Mouse (Mus musculus) hindbrain, postnatal 0 days (tissue): ENCODE measurements around the gene Aifm3. TPM values are rescaled to one million over a fixed set of nuclear protein-coding genes. Genes with fewer than 3 reads are reported as not detected.
A peak's percentile ranks its signal among the peaks of the same experiment; 100 is the strongest.
"Not testable (repeated sequence)": the region's sequence is repeated elsewhere in the genome, so short reads cannot be mapped to it uniquely, and the experiment has no call there.

Experiments
- ATAC-seq: fragments of 200-750 bp; cut with Nextera tagmentation; 2 replicates; pipeline ENCODE4 v1.8.0; 2017; ENCODE audit warnings: mild to moderate bottlenecking, moderate TSS enrichment, moderate library complexity
- DNase-seq: peaks from one replicate; pipeline ENCODE4 v3.0.0-alpha.2; 2015; ENCODE audit warnings: low spot score
- H3K27ac ChIP-seq: fragments of 300-500 bp; sonication (generic); 2 replicates; pipeline ENCODE4 v1.5.1; 2014; ENCODE audit warnings: mild to moderate bottlenecking
- H3K27me3 ChIP-seq: fragments of 300-500 bp; sonication (generic); 2 replicates; pipeline ENCODE4 v1.6.1; 2014; ENCODE audit warnings: low read length, mixed read lengths; ENCODE audit not compliant: insufficient read depth
- H3K36me3 ChIP-seq: fragments of 300-500 bp; sonication (generic); 2 replicates; pipeline ENCODE4 v1.6.1; 2014; ENCODE audit warnings: low read length, mixed read lengths; ENCODE audit not compliant: insufficient read depth
- H3K4me1 ChIP-seq: fragments of 300-500 bp; sonication (generic); 2 replicates; pipeline ENCODE4 v1.6.1; 2014; ENCODE audit warnings: antibody characterized with exemption, low read length, mixed read lengths; ENCODE audit not compliant: insufficient read depth
- H3K4me2 ChIP-seq: fragments of 300-500 bp; sonication (generic); 2 replicates; pipeline ENCODE4 v1.6.1; 2014; ENCODE audit warnings: low read depth, mild to moderate bottlenecking, low read length, moderate library complexity, mixed read lengths
- H3K4me3 ChIP-seq: fragments of 300-500 bp; sonication (generic); 2 replicates; pipeline ENCODE4 v1.5.1; 2014; ENCODE audit warnings: low read length
- H3K9ac ChIP-seq: fragments of 300-500 bp; sonication (generic); replicated peaks from 2 replicates; pipeline ENCODE4 v1.6.1; 2014; ENCODE audit warnings: mild to moderate bottlenecking, low read length, moderate library complexity, mixed read lengths
- H3K9me3 ChIP-seq: fragments of 300-500 bp; sonication (generic); 2 replicates; pipeline ENCODE4 v1.6.1; 2016; ENCODE audit warnings: low read length, mixed read lengths
- CTCF ChIP-seq: IDR thresholded peaks from 2 replicates; pipeline ENCODE4 v1.5.1; 2016; ENCODE audit warnings: antibody characterized with exemption, control low read depth, low read depth
- WGBS: fragments of 180-500 bp; shearing (Covaris S2); extraction: QIAGEN DNeasy Blood & Tissue Kit; methylation state at CpG from one replicate; pipeline ENCODE4 v1.1.7; 2014; 5-methylcytosine and 5-hydroxymethylcytosine counted together
- polyA plus RNA-seq: library from polyadenylated mRNA; unstranded; fragments of >200 nt; fragmentation: Nextera tagmentation; extraction: Ambion mirVana; gene quantifications from 2 replicates; pipeline ENCODE4 v1.2.1, GENCODE M21; 2015
- total RNA-seq: library from RNA; depleted of rRNA; stranded (reverse); fragments of >200 nt; gene quantifications from 2 replicates; pipeline ENCODE4 v1.2.3, GENCODE M21; 2014

Gene Aifm3
- total and polyA plus RNA-seq, 2 experiments from 2014 or later, result 15.7 to 16.8 TPM

DNA sequence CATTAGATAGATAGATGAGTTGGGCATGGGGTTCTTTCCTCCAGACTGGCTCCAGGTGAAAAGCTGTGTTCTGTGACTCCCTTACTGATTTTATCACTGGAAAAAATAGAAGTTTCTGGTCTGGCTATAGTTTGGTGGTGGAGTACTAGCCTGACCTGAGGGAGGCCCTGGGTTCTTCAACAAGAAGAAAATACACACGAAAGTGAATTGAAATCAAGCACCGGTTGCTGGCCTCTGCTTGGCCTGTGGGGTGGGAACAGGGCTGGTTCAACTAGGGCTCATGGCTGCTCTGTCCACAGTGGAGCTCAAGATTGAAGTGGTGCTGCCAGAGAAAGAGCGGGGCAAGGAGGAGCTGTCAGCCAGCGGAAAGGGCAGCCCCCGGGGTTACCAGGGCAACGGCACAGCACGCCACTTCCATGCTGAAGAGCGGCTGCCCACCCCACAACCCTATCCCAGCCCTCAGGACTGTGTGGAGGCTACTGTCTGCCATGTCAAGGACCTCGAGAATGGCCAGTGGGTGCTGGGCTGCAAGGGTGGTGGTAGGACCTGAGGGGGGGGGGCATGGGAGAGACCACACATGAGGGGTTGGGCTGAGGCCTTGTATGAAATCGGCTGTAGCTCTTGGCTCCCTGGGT is 10.0 kb downstream of the Aifm3 start:
- ATAC-seq (peak; percentile 93), DNase-seq (peak; percentile 80)
- Histone ChIP-seq H3K9ac (no peak overlapping the region), H3K36me3 (no peaks in the 10 kb centered on the region), H3K4me2 (peak overlapping the region; percentile 8; the same call in 1 of the 2 replicates), H3K27ac (peak overlapping the region; percentile 45; the same call in 1 of the 2 replicates), H3K9me3 (no peaks in the 10 kb centered on the region), H3K4me1 (peaks cover 14% of the 10 kb centered on the region), H3K27me3 (no peaks in the 10 kb centered on the region), H3K4me3 (no peak overlapping the region)
- no peak for TF ChIP-seq CTCF
- 18% methylated on average over 10 of the region's 10 CpGs for WGBS

DNA sequence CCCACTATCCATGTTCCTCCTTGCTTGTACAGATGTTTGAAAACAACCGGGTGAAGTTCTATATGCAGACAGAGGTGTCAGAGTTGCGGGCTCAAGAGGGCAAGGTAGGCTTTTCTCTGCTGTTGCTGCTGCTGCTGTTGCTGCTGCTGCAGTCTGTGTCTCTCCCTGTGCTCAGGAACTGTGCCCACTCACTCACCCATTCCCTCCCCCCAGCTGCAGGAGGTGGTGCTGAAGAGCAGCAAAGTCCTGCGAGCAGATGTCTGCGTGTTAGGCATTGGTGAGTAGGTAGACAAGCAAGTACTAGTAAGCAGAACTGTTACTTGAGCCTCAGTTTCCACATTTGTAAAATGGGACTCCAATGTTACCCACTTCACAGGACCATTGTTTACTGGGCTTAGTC is 13.3 kb downstream of the Aifm3 start:
- no peaks in the 10 kb centered on the region for H3K36me3 ChIP-seq
- ATAC-seq (no peak), DNase-seq (no peak)
- no peaks in the 10 kb centered on the region for H3K9me3 ChIP-seq
- no peak overlapping the region for H3K4me3 ChIP-seq
- no peak for TF ChIP-seq CTCF
- H3K27me3 ChIP-seq, result no peaks in the 10 kb centered on the region
- 0 out of 2 replicates have a peak, but pooled peaks cover 7% of the 10 kb centered on the region for H3K4me1 ChIP-seq
- no peak overlapping the region for H3K27ac ChIP-seq
- H3K9ac ChIP-seq, result no peak overlapping the region
- no peak overlapping the region for H3K4me2 ChIP-seq
- 76% methylated on average over 4 of the region's 4 CpGs for WGBS

DNA sequence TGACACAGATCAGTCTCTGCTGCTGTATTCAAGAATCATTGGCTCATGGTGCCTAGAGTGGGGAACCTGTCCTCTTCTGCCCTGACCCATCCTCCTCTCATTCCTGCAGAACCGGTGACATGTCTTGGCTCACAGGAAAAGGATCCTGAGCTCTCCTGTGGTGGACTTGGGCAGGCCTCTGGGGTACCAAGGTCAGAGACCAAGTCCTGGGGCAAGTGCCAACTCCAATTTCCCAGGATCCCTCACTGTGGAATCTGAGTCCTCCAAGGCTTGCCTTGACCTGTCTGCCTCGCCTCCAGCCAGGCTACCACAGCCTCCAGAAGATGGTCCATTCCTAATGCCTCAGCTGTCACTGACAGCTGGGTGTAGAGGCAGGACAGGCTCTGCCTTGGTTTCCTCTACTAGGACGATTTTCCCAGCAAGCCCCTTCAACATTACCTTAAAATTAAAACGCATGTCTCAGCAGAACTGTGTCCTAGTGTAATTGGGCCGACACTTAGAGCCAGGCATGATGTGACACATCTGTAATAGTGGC is 17.7 kb downstream of the Aifm3 start:
- peaks cover 13% of the 10 kb centered on the region for H3K4me1 ChIP-seq
- H3K27me3 ChIP-seq, result no peaks in the 10 kb centered on the region
- DNase-seq (no peak), ATAC-seq (no peak)
- H3K9ac ChIP-seq, result no peak overlapping the region
- 85% methylated on average over 5 of the region's 5 CpGs for WGBS
- H3K36me3 ChIP-seq, result no peaks in the 10 kb centered on the region; the same call in 1 of the 2 replicates
- no peak for TF ChIP-seq CTCF
- no peak overlapping the region for H3K4me2 ChIP-seq
- no peaks in the 10 kb centered on the region for H3K9me3 ChIP-seq
- no peak overlapping the region for H3K27ac ChIP-seq
- no peak overlapping the region for H3K4me3 ChIP-seq

DNA sequence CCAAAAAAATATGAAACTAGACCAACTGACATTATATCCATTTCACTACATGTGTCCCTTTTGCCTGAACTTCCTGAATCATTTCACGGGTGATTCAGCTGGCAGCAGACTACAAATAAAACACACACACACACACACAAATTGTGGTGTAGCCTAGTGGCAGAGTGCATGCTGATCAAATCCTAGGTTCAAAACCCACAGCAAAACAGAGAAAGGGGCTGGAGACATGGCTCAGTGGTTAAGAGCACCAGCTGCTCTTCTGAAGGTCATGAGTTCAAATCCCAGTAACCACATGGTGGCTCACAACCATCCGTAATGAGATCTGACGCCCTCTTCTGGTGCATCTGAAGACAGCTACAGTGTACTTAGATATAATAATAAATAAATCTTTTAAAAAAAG is 18.6 kb downstream of the Aifm3 start:
- Histone ChIP-seq H3K4me3 (peak overlapping the region; percentile 83), H3K27ac (peak overlapping the region; percentile 93), H3K9ac (peak overlapping the region; percentile 85), H3K4me2 (peak overlapping the region; percentile 84), H3K4me1 (peaks cover 13% of the 10 kb centered on the region)
- not testable (repeated sequence) for DNase-seq, H3K36me3 ChIP-seq, H3K27me3 ChIP-seq, H3K9me3 ChIP-seq
- peak; percentile 14 for ATAC-seq
- 24% methylated on average over 3 of the region's 3 CpGs for WGBS
- TF ChIP-seq CTCF, result peak; percentile 42; the same call in 1 of the 2 replicates

DNA sequence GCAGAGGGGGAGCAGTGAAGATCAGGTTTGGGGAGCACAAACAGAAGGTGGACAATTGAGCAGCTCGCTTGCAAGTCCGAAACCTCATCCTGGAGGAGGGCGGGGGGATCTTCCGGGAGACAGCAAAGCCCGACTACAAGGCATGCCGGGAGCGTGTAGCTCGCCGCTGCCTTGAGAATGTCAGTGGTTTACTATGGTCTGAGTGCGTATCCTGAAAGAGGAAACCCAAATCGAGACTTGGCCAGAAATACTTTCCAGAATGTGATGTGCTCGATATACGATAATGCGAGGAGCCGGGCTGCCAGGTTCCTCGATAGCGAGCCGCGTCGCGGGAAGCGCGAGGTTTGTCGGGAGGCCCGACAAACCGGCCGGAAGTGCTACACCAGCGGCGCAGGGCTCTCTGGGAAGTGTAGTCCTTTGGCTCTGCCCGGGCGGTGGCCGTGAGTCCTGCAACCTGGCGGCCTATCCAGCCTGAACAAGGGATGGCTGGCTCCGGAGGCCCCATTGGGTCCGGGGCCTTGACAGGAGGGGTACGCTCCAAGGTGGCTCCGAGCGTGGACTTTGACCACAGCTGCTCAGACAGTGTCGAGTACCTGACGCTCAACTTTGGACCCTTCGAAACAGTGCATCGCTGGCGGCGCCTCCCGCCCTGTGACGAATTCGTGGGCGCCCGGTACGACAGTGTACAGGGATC is 19.3 kb downstream of the Aifm3 start, which contains the start of gene Lztr1:
Gene Lztr1 (plus strand): TSS at position 143 of the 694 bp plus-strand sequence.
- ATAC-seq, result peak; percentile 96
- under 1% methylated on average over 50 of the region's 50 CpGs for whole genome bisulfite sequencing

DNA sequence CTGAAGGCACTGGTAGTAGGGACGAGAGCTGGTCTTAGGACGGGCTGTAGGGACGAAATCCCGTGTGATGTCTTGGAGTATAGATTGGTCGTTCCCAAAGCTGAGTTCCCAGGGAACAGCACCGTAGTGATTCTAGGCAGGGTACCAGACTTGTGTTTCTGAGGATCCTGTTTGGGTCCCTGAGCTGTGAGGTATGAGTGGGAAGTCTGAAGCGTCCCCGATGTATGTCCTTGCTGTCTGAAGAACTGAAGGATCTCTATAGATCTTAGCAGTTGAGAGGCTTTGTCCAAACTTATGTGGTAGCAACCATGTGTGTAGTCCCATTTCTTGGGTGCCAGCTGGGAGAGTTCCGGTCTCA is 19.8 kb downstream of the Aifm3 start:
- Histone ChIP-seq H3K9ac (peak overlapping the region; percentile 85), H3K4me2 (peak overlapping the region; percentile 84), H3K36me3 (peaks cover 17% of the 10 kb centered on the region), H3K27me3 (no peaks in the 10 kb centered on the region), H3K4me3 (peak overlapping the region; percentile 83), H3K9me3 (no peaks in the 10 kb centered on the region), H3K27ac (peak overlapping the region; percentile 93), H3K4me1 (peaks cover 13% of the 10 kb centered on the region)
- ATAC-seq (no peak), DNase-seq (peak; percentile 10)
- TF ChIP-seq CTCF, result no peak
- 8% methylated on average over 9 of the region's 9 CpGs for WGBS

More for the DNA sequence above, 19.3 kb downstream of the Aifm3 start, which contains the start of gene Lztr1:
- Histone ChIP-seq H3K4me1 (peaks cover 13% of the 10 kb centered on the region), H3K4me3 (peak within 1 kb of the TSS; percentile 83), H3K36me3 (peaks cover 15% of the 10 kb centered on the region), H3K9me3 (no peaks in the 10 kb centered on the region), H3K4me2 (peak within 1 kb of the TSS; percentile 84), H3K27me3 (no peaks in the 10 kb centered on the region), H3K9ac (peak within 1 kb of the TSS; percentile 85), H3K27ac (peak within 1 kb of the TSS; percentile 93)
- peak; percentile 95 for DNase-seq
- TF ChIP-seq CTCF, result peak; percentile 35; the same call in 1 of the 2 replicates
